Mouse (Mus musculus) cortical plate, adult 2 months (tissue): ENCODE results near the gene Asz1.

Experiments
- CTCF ChIP-seq: fragments of 200-500 bp; IDR thresholded peaks from 2 replicates; pipeline ENCODE4 v1.5.1; 2011; ENCODE audit warnings: mild to moderate bottlenecking, control low read depth, low read length; ENCODE audit not compliant: insufficient read depth; ENCODE audit errors: extremely low read depth
- POLR2A ChIP-seq: fragments of 200-500 bp; IDR thresholded peaks from 2 replicates; pipeline ENCODE4 v1.6.1; 2011; ENCODE audit warnings: mild to moderate bottlenecking, low read length, control low read depth; ENCODE audit not compliant: insufficient read depth; ENCODE audit errors: extremely low read depth

- TF ChIP-seq CTCF = no peak
- no peak for TF ChIP-seq POLR2A
Measured at GRCm38 (mm10) chr6:18128059-18128458, 19.2 kb upstream of the Asz1 start.
